Mouse (Mus musculus) testis, adult 2 months (tissue): Measurements from ENCODE around the gene Rassf5.

Source experiments
- CTCF ChIP-seq: fragments of 200-500 bp; IDR thresholded peaks from 2 replicates; pipeline ENCODE4 v1.5.1; 2012; ENCODE audit warnings: low read depth, mild to moderate bottlenecking, inconsistent platforms, low read length, moderate library complexity; ENCODE audit not compliant: control insufficient read depth, insufficient read depth, insufficient replicate concordance
- POLR2A ChIP-seq: fragments of 200-500 bp; IDR thresholded peaks from 2 replicates; pipeline ENCODE4 v1.6.1; 2012; ENCODE audit warnings: low read depth, mild to moderate bottlenecking, inconsistent platforms, low read length, moderate library complexity; ENCODE audit not compliant: control insufficient read depth

DNA sequence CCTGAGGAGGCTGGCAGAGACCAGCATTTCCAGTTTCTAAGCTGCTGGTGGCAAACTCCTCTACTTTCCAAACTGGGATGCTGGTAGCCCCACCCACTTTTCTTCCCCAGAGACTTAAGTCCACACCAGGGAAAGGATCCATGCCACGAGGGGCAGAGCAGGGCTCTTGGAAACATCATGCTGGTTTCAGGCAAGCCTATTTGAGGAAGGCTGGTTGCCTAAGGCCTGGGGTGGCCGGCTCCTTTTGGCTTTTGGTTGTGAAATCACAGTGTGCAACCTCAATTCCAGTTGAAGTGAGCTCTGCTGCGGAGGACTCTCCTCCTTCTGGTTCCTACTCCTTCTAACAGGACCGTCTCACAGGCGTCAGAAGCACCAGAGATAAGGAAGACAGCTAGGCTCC, 41.7 kb upstream of the Rassf5 start:
- TF ChIP-seq CTCF (no peak), POLR2A (no peak)
